Mouse (Mus musculus) heart, postnatal 0 days (tissue): Measurements from ENCODE around the gene Prom2.

ENCODE experiments used
- CTCF ChIP-seq: IDR thresholded peaks from 2 replicates; pipeline ENCODE4 v1.5.1; 2016; ENCODE audit warnings: antibody characterized with exemption, control low read depth, low read depth
- EP300 ChIP-seq: IDR thresholded peaks from 2 replicates; pipeline ENCODE4 v1.6.1; 2016; ENCODE audit warnings: antibody characterized with exemption, low read depth

GRCm38 (mm10) chr2:127514380-127515124 is 26.7 kb downstream of the Prom2 start:
- TF ChIP-seq CTCF, result no peak
- no peak for TF ChIP-seq EP300
